Mouse (Mus musculus) hindbrain, postnatal 0 days (tissue): ENCODE data around the gene Ifrd1. TPM values are rescaled to one million over a fixed set of nuclear protein-coding genes. Genes with fewer than 3 reads are reported as not detected.

ENCODE experiments used
- ATAC-seq: fragments of 200-750 bp; cut with Nextera tagmentation; 2 replicates; pipeline ENCODE4 v1.8.0; 2017; ENCODE audit warnings: mild to moderate bottlenecking, moderate TSS enrichment, moderate library complexity
- DNase-seq: peaks from one replicate; pipeline ENCODE4 v3.0.0-alpha.2; 2015; ENCODE audit warnings: low spot score
- H3K27ac ChIP-seq: fragments of 300-500 bp; sonication (generic); 2 replicates; pipeline ENCODE4 v1.5.1; 2014; ENCODE audit warnings: mild to moderate bottlenecking
- H3K27me3 ChIP-seq: fragments of 300-500 bp; sonication (generic); 2 replicates; pipeline ENCODE4 v1.6.1; 2014; ENCODE audit warnings: low read length, mixed read lengths; ENCODE audit not compliant: insufficient read depth
- H3K36me3 ChIP-seq: fragments of 300-500 bp; sonication (generic); 2 replicates; pipeline ENCODE4 v1.6.1; 2014; ENCODE audit warnings: low read length, mixed read lengths; ENCODE audit not compliant: insufficient read depth
- H3K4me1 ChIP-seq: fragments of 300-500 bp; sonication (generic); 2 replicates; pipeline ENCODE4 v1.6.1; 2014; ENCODE audit warnings: antibody characterized with exemption, low read length, mixed read lengths; ENCODE audit not compliant: insufficient read depth
- H3K4me2 ChIP-seq: fragments of 300-500 bp; sonication (generic); 2 replicates; pipeline ENCODE4 v1.6.1; 2014; ENCODE audit warnings: low read depth, mild to moderate bottlenecking, low read length, moderate library complexity, mixed read lengths
- H3K4me3 ChIP-seq: fragments of 300-500 bp; sonication (generic); 2 replicates; pipeline ENCODE4 v1.5.1; 2014; ENCODE audit warnings: low read length
- H3K9ac ChIP-seq: fragments of 300-500 bp; sonication (generic); replicated peaks from 2 replicates; pipeline ENCODE4 v1.6.1; 2014; ENCODE audit warnings: mild to moderate bottlenecking, low read length, moderate library complexity, mixed read lengths
- H3K9me3 ChIP-seq: fragments of 300-500 bp; sonication (generic); 2 replicates; pipeline ENCODE4 v1.6.1; 2016; ENCODE audit warnings: low read length, mixed read lengths
- CTCF ChIP-seq: IDR thresholded peaks from 2 replicates; pipeline ENCODE4 v1.5.1; 2016; ENCODE audit warnings: antibody characterized with exemption, control low read depth, low read depth
- WGBS: fragments of 180-500 bp; shearing (Covaris S2); extraction: QIAGEN DNeasy Blood & Tissue Kit; methylation state at CpG from one replicate; pipeline ENCODE4 v1.1.7; 2014; 5-methylcytosine and 5-hydroxymethylcytosine counted together
- microRNA counts: library from miRNA; unstranded; fragments of <30 nt; microRNA quantifications from one replicate; lab custom pipeline; 2015
- microRNA-seq, 2 experiments: library from miRNA; unstranded; fragments of <30 nt; microRNA quantifications; one replicate each; pipeline ENCODE4; 2016
- polyA plus RNA-seq: library from polyadenylated mRNA; unstranded; fragments of >200 nt; fragmentation: Nextera tagmentation; extraction: Ambion mirVana; gene quantifications from 2 replicates; pipeline ENCODE4 v1.2.1, GENCODE M21; 2015
- total RNA-seq: library from RNA; depleted of rRNA; stranded (reverse); fragments of >200 nt; gene quantifications from 2 replicates; pipeline ENCODE4 v1.2.3, GENCODE M21; 2014; rRNA removed

Ifrd1 gene
- total and polyA plus RNA-seq, 2 experiments from 2014 or later: 36.0 to 118 TPM

GRCm38 (mm10) chr12:40152353-40153069 lies 95.8 kb downstream of the Ifrd1 start:
- Histone ChIP-seq H3K27me3 (no peaks in the 10 kb centered on the region), H3K4me1 (no peaks in the 10 kb centered on the region), H3K9ac (no peak overlapping the region), H3K4me3 (no peak overlapping the region), H3K9me3 (no peaks in the 10 kb centered on the region), H3K27ac (no peak overlapping the region), H3K4me2 (no peak overlapping the region), H3K36me3 (no peaks in the 10 kb centered on the region)
- DNase-seq (no peak), ATAC-seq (no peak)
- no peak for TF ChIP-seq CTCF
- WGBS: 86% methylated on average over 8 of the region's 8 CpGs

MicroRNAs within 50 kb of the gene (microRNA counts, 519-probe panel; counts per million panel counts)
- not detected for microRNA mmu-miR-1938 (lab: Ali Mortazavi, UCI)

Small RNAs within 50 kb of the gene (microRNA-seq; reads per million reads assigned to microRNA genes)
- gene Mir1938: 0 to 0.36 reads per million in 2 experiments

Other genes starting within 250 kb of the Ifrd1 start
- 48.3 and 61.9 TPM in 2 replicates for gene Arl4a, start 210.5 kb downstream of the Ifrd1 start, total RNA-seq
- gene Arl4a, start 210.5 kb downstream of the Ifrd1 start, polyA plus RNA-seq: 113 and 114 TPM in 2 replicates
- gene Scin, start 114.3 kb downstream of the Ifrd1 start, total RNA-seq: not detected in 2 replicates
- gene Scin, start 114.3 kb downstream of the Ifrd1 start, polyA plus RNA-seq: 0.05 TPM in 1 of 2 replicates, not detected in the other
- not detected in 2 replicates for gene Lsmem1, start 49.0 kb downstream of the Ifrd1 start, total RNA-seq
- 0.09 and 0.24 TPM in 2 replicates for gene Lsmem1, start 49.0 kb downstream of the Ifrd1 start, polyA plus RNA-seq
- 21.6 and 24.6 TPM in 2 replicates for gene Zfp277, start 197.4 kb upstream of the Ifrd1 start, total RNA-seq
- 31.1 and 32.9 TPM in 2 replicates for gene Zfp277, start 197.4 kb upstream of the Ifrd1 start, polyA plus RNA-seq
- gene Dock4, start 197.4 kb upstream of the Ifrd1 start, total RNA-seq: 25.9 and 30.7 TPM in 2 replicates
- gene Dock4, start 197.4 kb upstream of the Ifrd1 start, polyA plus RNA-seq: 16.4 and 16.7 TPM in 2 replicates